Mouse (Mus musculus) adrenal gland, adult 8-10 months (tissue): ENCODE results near the gene Slc25a44. TPM values are rescaled to one million over a fixed set of nuclear protein-coding genes. Genes with fewer than 3 reads are reported as not detected.

Source experiments
- DNase-seq: peaks from one replicate; pipeline ENCODE4 v3.0.0; 2022
- total RNA-seq, 4 experiments: library from RNA; stranded (reverse); gene quantifications; 2 replicates each; pipeline ENCODE4 v1.2.4; 2022

The Slc25a44 gene
- total RNA-seq = 10 to 100 TPM; 44.3 to 50.8 (median 47.0) TPM

DNA sequence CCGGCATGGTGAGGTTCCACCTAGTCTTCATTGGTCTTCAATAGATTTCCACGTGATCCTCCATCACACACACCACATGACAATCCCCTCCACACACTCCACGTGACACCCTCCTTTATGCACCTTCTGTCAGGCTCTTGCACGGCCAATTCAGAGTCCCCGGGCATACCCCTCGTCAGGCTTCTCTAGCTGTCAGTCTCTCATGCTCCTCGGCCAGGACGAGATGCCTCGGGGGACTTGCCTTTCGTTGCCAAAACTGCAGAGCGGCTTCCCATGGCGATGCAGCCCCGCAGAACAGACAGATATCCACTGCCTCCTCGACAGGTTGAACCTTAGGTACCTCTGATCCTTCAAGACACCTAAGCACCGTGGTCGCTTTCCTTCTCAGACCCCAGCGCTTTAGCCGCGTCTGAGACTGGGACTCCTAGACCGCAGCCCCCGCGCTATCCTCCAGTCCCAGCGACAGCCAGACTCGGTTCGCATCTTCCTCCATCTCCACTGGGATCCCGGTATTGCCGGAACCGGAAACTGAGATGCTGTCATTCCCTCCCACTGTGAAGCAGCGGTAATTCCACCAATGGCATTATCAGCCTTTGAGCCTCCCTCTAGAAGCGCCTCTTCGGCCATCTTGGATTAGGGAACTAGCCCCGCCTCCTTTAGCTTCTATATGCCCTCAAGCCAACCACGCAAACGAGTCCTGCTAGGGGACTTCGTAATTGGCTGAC is at the start of gene Slc25a44:
Gene Slc25a44, minus strand, starts transcription at position 535 of the 725 bp plus-strand sequence.
- DNase-seq = peak; percentile 95

GRCm38 (mm10) chr3:88473571-88473970 is 48.6 kb upstream of the Slc25a44 start:
- DNase-seq = no peak

DNA sequence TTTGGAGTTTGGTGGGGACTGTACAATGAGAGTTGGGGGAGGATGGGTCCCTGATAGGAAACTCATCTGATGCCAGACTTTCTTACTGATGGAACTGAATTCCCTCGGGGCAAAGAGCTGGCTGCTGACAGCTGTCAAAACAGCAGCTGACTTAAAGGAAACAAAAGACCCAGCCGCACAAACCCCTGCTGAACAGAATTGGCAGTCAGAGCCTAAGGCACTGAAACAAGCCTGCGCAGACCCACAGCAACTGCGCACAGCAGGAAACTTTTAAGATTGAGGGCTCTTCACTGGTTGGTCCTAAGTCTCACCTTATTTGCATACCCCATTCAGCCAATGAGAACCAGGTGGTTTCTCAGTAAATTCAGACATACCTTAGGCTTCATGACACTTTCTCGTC is 48.1 kb upstream of the Slc25a44 start:
- DNase-seq = no peak

- DNase-seq = no peak
Observed at GRCm38 (mm10) chr3:88470943-88471479, 46.1 kb upstream of the Slc25a44 start.

- no peak for DNase-seq
Observed at GRCm38 (mm10) chr3:88469466-88469865, 44.5 kb upstream of the Slc25a44 start.

DNA sequence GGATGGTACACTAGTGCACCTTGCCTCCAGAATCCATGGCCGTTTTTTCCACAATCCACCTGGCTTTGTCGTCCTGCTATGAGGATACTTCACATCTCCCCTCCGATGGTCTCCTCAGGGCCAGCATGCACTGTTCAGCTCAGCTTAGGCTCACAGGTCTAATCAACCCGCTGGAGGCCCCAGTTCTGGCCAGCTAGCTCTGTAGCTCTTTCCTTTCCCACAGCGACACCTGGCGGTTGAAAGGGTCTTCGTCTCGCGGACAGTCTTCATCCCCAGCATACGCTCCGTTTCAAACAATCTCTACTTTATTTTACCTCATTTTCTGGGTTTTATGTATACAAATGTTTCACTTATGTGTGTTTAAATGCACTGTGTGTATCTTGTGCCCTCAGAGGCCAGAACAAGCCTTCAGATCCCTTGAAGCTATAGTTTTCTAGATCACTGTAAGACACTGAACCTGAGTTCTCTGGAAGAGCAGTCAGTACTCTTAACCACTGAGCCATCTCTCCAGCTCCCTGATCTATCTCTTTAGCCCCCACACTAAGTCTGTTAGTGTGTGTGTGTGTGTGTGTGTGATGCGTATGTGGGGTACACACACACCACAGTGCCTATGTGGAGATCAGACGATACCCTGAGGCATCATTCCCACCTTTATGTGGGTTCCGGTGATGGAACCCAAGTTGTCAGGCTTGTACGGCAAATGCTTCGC is 42.3 kb upstream of the Slc25a44 start:
- DNase-seq = peak; percentile 77

DNA sequence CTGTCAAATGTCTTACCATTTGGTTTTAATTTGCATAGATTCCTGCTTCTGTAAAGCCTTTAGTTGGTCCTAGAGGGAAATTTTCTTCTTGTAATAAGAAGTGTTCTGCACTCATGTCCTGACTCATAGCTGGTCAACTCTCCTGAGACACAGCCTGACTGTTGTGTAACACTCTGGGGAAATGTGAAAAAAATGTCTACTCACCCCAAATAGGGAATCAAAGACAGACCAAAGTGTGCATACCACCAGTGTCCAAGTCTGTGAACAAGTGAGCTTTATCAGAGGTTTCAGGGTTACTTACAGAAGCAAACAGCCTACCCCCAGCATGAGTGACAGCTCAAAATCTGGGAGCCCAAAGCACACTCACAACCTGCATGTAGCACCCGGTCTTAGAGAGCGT is 40.2 kb upstream of the Slc25a44 start:
- DNase-seq = no peak

DNA sequence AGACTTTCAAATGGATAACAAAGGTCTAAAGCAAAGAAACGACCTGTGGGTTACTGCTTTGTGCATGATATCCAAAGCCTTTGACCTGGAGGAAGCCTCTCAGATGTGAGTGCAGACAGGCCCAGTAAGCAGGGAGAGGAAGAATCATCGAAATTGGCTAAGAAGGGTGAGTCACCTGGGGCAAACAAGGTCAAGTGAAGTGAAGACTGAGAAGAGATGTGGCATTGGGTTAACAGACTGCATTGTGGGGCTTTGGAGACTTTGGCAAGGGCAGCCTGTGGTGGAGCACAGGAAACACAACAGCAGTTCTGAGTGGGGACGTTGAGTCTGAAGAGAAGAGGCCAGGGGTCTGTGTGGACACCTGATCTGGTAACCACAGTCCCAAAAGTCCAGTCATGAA is 39.5 kb upstream of the Slc25a44 start:
- no peak for DNase-seq

DNA sequence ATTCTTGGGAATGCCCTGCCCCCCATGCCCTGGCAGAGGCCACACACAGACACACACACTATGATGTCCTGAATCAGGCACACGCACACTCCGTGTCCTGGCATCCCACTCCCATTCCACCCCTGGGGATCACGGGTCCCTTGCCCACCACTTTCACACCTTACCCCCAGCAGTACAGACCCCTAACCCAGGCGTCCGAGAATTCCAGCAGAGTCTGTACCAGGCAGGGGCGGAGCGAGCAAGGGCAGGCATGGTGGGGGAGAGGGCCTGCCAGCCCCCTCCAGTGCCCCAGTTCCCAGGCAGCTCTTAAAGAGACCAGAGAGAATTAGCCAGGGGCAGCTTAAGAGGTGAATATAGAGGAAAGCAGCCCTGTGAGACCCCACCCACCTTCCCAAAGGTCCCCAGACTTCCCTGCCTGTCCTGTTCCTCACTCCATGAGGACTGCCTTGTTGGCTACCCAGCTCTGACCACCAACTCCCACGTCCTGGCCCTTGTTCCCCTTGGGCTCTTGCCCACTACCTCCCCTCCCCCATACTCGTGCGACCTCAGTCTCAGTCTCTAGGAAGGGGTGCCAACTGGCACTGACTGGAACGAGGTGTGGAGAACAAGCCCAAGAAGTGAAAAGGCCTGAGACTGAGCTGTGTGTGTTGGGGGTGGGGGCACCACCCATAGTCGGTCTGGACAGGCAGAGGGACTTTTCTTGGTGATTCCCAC is 36.2 kb upstream of the Slc25a44 start, which contains the start of gene Sema4a:
Gene Sema4a, minus strand, starts transcription at position 200 of the 714 bp plus-strand sequence.
- DNase-seq = no peak

GRCm38 (mm10) chr3:88460029-88460428 is 35.1 kb upstream of the Slc25a44 start:
- DNase-seq = no peak

DNA sequence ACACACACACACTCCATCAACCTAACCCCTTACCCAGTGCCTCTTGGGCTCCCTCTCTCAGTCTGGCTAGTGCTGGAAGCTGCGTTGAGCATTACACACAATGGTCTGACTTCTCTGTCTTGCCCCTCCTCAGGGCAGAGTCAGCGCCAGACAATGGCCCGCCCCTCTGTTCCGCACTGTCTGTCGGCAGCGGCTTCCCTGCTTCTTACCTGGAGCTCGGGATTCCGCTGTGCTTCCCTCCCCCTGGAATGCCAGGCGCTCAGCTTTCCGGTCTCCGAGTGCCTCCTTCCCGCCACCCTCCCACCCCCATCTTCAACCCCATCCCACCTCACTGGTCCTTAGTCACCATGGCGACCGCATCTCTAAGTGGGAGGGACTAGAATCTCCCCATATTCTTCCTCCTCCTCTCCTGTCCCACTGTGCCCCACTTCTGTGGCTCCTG is 33.9 kb upstream of the Slc25a44 start:
- no peak for DNase-seq

DNA sequence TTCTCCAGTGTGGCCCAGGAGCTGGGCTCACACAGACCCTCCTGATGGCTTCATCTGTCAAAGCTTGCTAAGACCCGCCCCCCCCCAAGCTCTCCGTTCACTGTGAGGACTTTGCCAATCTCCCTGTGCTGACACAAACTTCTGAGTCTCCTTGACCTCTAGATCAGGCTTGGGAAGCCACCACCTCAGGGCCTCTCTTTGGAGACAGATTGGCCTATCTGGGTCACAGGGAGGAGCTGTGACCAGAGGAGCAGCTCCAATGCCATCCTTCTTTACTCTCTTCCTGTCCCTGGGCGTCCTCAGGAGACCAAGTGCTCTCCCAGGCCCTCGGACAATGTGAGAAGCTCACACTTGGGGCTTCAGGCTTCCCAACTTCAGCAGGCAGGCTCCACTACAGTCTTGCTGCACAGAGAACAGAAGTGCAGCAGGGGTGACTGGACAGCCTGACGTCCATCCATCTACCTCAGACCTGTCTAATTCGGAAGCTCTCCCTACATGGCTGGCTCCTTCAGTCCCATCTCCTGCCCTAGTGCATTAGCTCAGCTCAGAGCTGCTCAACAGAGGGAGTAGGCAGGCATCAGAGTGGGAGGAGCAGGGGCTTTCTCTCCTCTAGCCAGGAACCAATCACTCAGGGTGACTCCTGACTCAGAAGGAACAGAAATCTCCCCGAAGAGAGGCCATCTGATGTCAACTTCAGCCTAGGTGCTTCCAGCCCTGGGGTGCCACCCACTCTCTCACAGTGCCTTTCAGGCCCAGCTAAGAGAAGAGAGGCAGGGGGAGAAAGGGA is 32.0 kb upstream of the Slc25a44 start:
- DNase-seq = no peak

- no peak for DNase-seq
Observed at GRCm38 (mm10) chr3:88456313-88456712, 31.4 kb upstream of the Slc25a44 start.

- DNase-seq = no peak
Observed at GRCm38 (mm10) chr3:88455588-88456264, 30.8 kb upstream of the Slc25a44 start.

GRCm38 (mm10) chr3:88454762-88455587 is 30.0 kb upstream of the Slc25a44 start:
- no peak for DNase-seq

DNA sequence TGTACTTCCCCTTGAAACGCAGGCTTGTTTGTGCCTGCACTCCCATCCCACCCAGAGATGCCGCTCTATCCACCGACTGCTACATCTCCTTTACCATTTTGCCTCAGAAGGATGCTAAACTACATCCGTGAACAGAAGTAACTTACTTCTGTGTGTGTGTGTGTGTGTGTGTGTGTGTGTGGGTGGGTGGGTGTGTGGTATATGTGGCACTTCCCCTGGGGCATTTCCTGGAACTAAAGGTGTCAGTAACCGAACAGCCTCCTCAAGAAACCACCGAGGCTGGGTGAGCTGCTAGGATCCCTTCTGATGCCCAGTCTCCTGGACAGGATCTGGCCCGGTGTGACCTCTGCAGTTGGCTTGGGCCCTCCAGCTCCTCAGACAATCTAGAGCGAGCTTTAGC is 29.0 kb upstream of the Slc25a44 start:
- DNase-seq = no peak

DNA sequence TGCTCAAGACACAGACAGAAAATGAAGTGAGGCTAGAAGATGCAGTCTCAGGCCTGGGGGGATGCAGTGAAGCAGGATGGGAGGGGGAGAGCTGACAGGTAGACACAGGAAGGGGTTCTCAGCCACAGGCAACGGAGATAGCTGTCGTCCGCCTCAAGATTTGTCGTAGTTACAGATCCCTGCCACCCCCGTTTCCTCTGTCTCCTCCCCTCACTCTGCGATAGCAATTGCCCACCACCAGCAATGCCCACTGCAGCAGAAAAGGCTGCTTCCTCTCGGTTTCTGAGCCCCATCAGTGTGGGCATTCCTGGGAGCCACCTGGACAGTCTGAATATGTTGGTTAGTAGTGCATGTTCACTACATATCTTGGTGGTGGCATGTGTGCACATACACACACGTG is 28.4 kb upstream of the Slc25a44 start:
- DNase-seq = no peak

DNA sequence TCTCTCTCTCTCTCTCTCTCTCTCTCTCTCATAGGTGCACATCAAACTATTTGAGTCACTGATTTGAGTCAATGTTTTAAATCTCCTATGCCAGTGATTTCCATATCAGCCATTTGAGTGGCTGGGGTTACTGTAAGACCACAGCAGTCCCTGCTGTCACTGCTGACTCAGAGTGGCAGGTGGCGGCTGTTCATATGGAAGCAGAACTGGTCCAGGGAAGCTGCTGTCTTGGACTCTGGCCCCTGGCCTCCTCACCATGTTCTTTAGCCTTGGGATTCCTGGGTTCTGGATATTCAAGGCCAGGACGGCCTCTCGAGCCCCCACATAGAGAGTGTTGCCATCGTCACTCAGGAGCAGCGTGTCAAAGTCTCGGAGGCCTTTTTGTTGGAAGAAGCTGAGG is 27.8 kb upstream of the Slc25a44 start:
- no peak for DNase-seq

- DNase-seq = no peak
Observed at GRCm38 (mm10) chr3:88452246-88452645, 27.3 kb upstream of the Slc25a44 start.

DNA sequence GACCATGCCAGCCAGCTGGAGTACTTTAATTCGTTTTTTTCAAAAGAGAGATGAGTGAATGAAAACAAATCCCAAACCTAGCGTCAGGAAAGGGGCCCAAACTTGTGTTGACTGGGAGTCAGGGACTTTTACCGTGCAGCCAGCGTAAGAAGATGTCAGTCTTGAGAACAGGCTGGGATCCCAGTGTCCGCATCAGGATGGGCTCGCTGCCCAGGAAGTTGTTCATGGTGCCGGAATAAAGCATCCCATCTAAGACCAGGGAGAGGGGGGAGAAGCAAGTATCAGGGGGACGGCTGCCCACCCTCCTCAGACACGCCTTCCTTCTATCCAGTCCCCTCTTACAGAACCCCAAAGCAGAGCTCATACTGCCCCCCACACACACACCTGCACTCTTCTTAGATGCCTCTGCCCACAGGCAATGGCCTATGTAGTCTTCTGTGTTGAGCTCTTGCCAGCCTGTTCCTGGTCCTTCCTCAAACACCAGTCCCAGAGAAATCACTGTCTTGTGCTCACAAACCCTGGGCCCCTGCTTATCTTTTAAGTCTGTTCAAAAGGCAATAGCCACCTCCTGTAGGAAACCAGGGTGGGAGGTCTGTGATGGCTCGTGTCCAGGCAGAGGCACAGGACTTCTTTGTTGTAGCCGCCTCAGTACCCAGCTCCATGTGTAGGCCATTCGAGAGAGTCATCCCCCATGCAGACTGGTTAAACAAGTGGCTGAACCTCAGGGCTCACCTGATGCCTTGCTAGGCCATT is 25.6 kb upstream of the Slc25a44 start:
- DNase-seq = no peak
